21 mouse cellular contexts compared by ENCODE assay signal in the genomic region with DNA sequence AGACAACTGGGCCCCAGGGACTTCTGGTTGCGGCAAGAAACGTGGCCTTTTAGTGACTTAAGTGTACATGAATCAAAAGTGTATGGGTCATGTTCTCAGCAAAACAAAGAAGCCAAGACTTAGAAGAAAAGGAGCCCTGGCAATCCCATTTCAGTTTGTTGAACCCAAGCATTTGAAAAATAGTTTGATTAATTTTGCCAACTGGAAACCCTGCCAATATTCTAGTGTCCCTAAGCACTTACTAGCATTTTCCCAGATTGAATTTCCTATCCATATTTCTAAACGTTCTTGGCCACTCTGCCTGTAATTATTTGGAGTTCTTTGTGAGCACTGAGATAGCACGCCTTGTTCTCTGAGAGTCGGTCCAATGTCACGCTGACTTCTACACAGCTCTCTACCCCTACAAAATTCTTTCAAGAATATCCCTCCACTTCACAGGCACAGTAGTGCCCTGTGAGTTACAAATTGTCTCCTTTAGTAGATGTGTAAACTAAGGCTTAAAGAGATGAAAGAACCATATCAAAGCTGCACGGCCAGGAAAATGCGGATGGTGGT.
A peak's percentile ranks its signal among the peaks of the same experiment; 100 is the strongest.
DNase-seq lines count a peak whose midpoint lies in the region; ATAC-seq and TF ChIP-seq lines count a peak whose summit lies in the region.
"Had no signal": no experiment of that assay in that cellular context is flagged by ENCODE, and none has a peak within 500 bp of the region (broad histone marks: within the 10 kb centered on the region; RNA-seq: fewer than 3 reads in every experiment).

No protein-coding gene starts in this region.

- TF ChIP-seq CTCF in liver, adult 2 months (IDR thresholded peaks at IDR 0.05; ENCODE audit: low read depth, low read length) = no peak
- no peak for TF ChIP-seq CTCF in liver, postnatal 0 days (IDR thresholded peaks at IDR 0.05; ENCODE audit: low read depth)

- H3K36me3 ChIP-seq in heart, embryonic 12.5 days = no peaks in the 10 kb centered on the region
- H3K36me3 ChIP-seq in liver, adult 2 months (ENCODE audit: control insufficient read depth, insufficient read depth, low read length) = no peaks in the 10 kb centered on the region
- H3K36me3 ChIP-seq in liver, postnatal 0 days (replicated peaks; ENCODE audit: insufficient read depth, low read length) = no peaks in the 10 kb centered on the region
- H3K36me3 ChIP-seq: embryonic facial prominence, embryonic 15.5 days; forebrain, embryonic 10.5 days; hindbrain, embryonic 13.5 days had no signal

- WGBS in heart, embryonic 12.5 days = 85% methylated on average over 8 of the region's 8 CpGs
- WGBS in liver, adult 2 months = 82% methylated on average over 8 of the region's 8 CpGs
- WGBS in liver, postnatal 0 days (ENCODE audit: insufficient replicate concordance) = 76% methylated on average over 8 of the region's 8 CpGs

- 0 out of 2 replicates have a peak, but pooled peaks cover 4% of the 10 kb centered on the region for H3K9me3 ChIP-seq in heart, embryonic 12.5 days (replicated peaks)
- H3K9me3 ChIP-seq in liver, postnatal 0 days (ENCODE audit: low read length) = no peaks in the 10 kb centered on the region
- H3K9me3 ChIP-seq: embryonic facial prominence, embryonic 15.5 days; forebrain, embryonic 10.5 days; hindbrain, embryonic 13.5 days had no signal

- peaks cover 3% of the 10 kb centered on the region; the same call in 1 of the 2 replicates for H3K4me1 ChIP-seq in heart, embryonic 12.5 days (replicated peaks)
- H3K4me1 ChIP-seq in liver, adult 2 months (ENCODE audit: control insufficient read depth, insufficient read depth, low read length) = no peaks in the 10 kb centered on the region
- H3K4me1 ChIP-seq in liver, postnatal 0 days (ENCODE audit: insufficient read depth) = no peaks in the 10 kb centered on the region
- H3K4me1 ChIP-seq: embryonic facial prominence, embryonic 15.5 days had no signal

- H3K4me2 ChIP-seq in heart, embryonic 12.5 days = no peak overlapping the region
- no peak overlapping the region for H3K4me2 ChIP-seq in liver, postnatal 0 days (ENCODE audit: low read depth, low read length)
- H3K4me2 ChIP-seq: embryonic facial prominence, embryonic 15.5 days; heart, embryonic 11.5 days; hindbrain, embryonic 13.5 days had no signal

- no peak overlapping the region for H3K9ac ChIP-seq in heart, embryonic 12.5 days
- no peak overlapping the region for H3K9ac ChIP-seq in liver, adult 2 months (ENCODE audit: low read depth, low read length)
- H3K9ac ChIP-seq in liver, postnatal 0 days (replicated peaks) = no peak overlapping the region
- H3K9ac ChIP-seq: embryonic facial prominence, embryonic 15.5 days; hindbrain, embryonic 13.5 days had no signal

- H3K79me2 ChIP-seq in liver, adult 2 months (ENCODE audit: control insufficient read depth, insufficient read depth, low read length) = no peaks in the 10 kb centered on the region

- no peaks in the 10 kb centered on the region for H3K27me3 ChIP-seq in heart, embryonic 12.5 days (replicated peaks)
- H3K27me3 ChIP-seq in liver, adult 2 months (ENCODE audit: control insufficient read depth, insufficient read depth, low read length) = no peaks in the 10 kb centered on the region
- H3K27me3 ChIP-seq in liver, postnatal 0 days (ENCODE audit: insufficient read depth, low read length) = no peaks in the 10 kb centered on the region
- H3K27me3 ChIP-seq: embryonic facial prominence, embryonic 15.5 days; hindbrain, embryonic 13.5 days had no signal

- H3K4me3 ChIP-seq in heart, embryonic 12.5 days = no peak overlapping the region
- H3K4me3 ChIP-seq in liver, adult 2 months (ENCODE audit: insufficient read depth, low read depth, low read length) = no peak overlapping the region
- no peak overlapping the region for H3K4me3 ChIP-seq in liver, postnatal 0 days (ENCODE audit: low read depth, low read length)
- H3K4me3 ChIP-seq: embryonic facial prominence, embryonic 15.5 days; erythroblast, embryonic 14.5 days; forebrain, embryonic 10.5 days; hindbrain, embryonic 13.5 days had no signal

- no peak for TF ChIP-seq POLR2A in liver, adult 2 months (IDR thresholded peaks at IDR 0.05; ENCODE audit: extremely low read depth, insufficient read depth, low read length)

- H3K27ac ChIP-seq in heart, embryonic 12.5 days (ENCODE audit: poor library complexity, severe bottlenecking) = no peak overlapping the region
- H3K27ac ChIP-seq in liver, adult 2 months (replicated peaks; ENCODE audit: insufficient read depth, low read depth, low read length) = no peak overlapping the region
- H3K27ac ChIP-seq in liver, postnatal 0 days (ENCODE audit: low read depth) = no peak overlapping the region
- H3K27ac ChIP-seq: embryonic facial prominence, embryonic 15.5 days; forebrain, embryonic 10.5 days; hindbrain, embryonic 13.5 days; hindbrain, postnatal 0 days had no signal

- peak; percentile 92 for DNase-seq in heart, adult 11 months
- DNase-seq in liver, adult 2 months (ENCODE audit: extremely low read depth, low read depth, low spot score) = peak; percentile 37
- DNase-seq in liver, postnatal 0 days = no peak
- peak; percentile 54 for DNase-seq in lung, postnatal 36 days
- no peak for DNase-seq in lung, postnatal 14 days
- peak; percentile 13 for DNase-seq in telencephalon, adult 2 months (ENCODE audit: low read depth, low spot score)
- DNase-seq in kidney, postnatal 14 days = no peak
- DNase-seq: adrenal gland, adult 2 months; adrenal gland, postnatal 25 days; cerebellum, adult 2 months; cerebellum, postnatal 10 days; gastrocnemius, postnatal 36 days; heart, postnatal 4 days had no signal

- no peak for ATAC-seq in heart, embryonic 12.5 days (ENCODE audit: insufficient number of reproducible peaks, low FRiP score)
- ATAC-seq in liver, postnatal 0 days = no peak
- ATAC-seq: forebrain, embryonic 14.5 days; hindbrain, postnatal 0 days had no signal

- TF ChIP-seq EP300 in liver, postnatal 0 days (IDR thresholded peaks at IDR 0.05; ENCODE audit: low read depth) = no peak

Comparison
In these comparisons a context has a peak if more than half of its experiments do, and no peak if none do; other contexts are left out.
1. DNase-seq: peak in heart, adult 11 months (single experiment), liver, adult 2 months (single experiment), lung, postnatal 36 days (single experiment) and telencephalon, adult 2 months (single experiment); none in liver, postnatal 0 days (single experiment), lung, postnatal 14 days (single experiment) and kidney, postnatal 14 days (single experiment).